Mouse (Mus musculus): ENCODE measurements at regions not wholly inside any gene's neighbourhood (a gene's known extent, or its start where the extent isn't known, plus 50 kb on each side); places are given as distances from the start of the nearest gene placed in this dataset.
"Not testable (repeated sequence)": the region's sequence is repeated elsewhere in the genome, so short reads cannot be mapped to it uniquely, and the experiment has no call there.

DNA sequence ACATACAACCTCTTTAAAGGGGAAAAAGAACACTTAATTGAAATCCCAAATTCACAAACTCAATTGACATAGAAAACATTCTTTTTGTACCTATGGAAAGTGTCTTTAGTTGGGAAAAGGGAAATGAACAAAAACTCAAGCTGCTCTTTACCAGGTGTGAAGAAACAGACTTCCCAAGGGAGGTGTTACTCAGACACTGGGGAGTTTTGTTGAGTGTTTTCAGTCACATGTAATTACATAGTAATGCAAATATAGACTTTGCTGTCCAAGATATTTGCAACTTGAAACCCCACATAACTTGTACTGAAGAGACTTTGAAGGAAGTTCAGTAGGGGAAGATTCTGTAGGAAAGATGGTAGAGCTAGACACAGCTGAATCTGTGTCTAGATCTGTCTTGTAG, 547.7 kb upstream of the Zfp960 start:
- DNase-seq (ENCODE audit: low spot score), result no peak

GRCm38 (mm10) chr17:16493951-16494350, 570.0 kb upstream of the Zfp960 start:
- DNase-seq (ENCODE audit: low spot score), result no peak

DNA sequence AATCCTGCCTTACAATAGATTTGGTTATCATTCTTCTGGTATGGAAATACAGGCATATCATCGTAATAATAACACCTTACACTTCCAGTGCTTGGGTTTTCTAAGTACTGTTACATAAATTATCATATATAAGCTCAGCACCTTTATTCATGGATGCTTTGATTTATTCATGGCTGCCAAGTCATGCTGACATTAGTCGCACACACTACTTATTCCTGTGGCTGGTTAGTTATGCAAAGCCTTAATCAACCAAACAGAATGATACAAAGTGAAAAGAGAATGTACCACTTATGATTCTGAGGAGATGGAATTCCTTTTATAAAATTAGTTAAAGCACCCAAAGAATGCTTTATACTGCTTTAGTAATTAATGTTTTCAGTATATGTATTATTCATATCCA, 570.4 kb upstream of the Zfp960 start:
- DNase-seq (ENCODE audit: low spot score), result no peak

DNA sequence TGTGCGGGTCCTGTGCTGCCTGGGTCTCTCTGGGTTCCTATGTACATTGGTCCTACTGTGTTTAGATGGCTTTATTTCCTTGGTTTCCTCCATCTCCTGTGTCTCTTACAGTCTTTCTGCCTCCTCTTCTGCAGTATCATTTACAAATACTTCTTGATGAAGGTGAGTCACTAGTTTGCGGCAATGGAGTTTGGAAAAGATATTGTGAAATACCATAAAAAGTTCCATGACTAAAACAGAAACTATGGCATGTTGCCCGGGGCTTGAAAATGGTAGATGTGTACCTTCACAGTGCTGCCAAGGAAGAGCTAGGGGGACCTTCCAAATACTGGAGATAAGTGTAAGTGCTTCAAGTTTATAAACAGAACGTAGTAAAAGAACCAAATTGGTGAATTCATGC, 571.4 kb upstream of the Zfp960 start:
- DNase-seq (ENCODE audit: low spot score), result peak; percentile 74

- peak; percentile 85 for DNase-seq (ENCODE audit: low spot score)
Measured at GRCm38 (mm10) chr17:16486355-16486754, 577.6 kb upstream of the Zfp960 start.

DNA sequence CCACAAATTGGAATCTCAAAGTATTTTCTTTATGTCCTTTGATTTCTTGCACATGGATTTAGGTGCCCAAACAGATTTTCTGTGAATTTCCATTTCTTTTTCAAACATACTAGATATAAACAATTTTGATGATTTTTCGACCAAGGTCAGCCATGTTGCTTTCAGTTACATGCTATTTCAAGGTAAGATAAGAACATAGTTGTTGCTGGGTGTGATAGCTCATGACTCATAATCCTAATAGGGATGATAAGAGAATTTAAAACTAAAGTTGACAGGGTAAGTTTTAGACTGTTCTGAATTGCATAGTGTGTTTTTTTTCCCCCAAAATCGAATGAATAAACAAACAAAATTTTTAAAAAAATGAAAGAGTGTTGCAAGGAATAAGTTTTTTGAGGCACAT, 579.9 kb upstream of the Zfp960 start:
- DNase-seq (ENCODE audit: low spot score), result no peak

DNA sequence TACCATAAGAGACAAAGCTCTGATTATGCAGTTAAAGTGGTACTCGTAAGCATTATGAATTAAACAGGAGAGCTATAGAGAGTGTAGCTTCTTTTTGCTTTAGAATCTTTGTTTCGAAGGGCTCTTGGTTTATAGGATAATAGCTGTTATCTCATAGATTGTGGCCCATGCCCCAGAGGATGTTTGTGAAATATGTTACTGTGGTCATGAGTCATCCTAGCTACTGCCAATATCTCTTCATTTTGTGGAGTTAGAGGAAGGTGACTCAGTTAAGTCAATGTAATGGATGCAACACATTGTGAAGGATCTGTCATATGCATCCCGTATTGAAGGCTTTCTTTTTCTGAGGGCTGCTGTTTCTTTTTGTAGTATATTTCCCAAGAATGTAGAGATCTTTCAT, 582.2 kb upstream of the Zfp960 start:
- peak; percentile 39 for DNase-seq (ENCODE audit: low spot score)

GRCm38 (mm10) chr17:16480579-16480978, 583.3 kb upstream of the Zfp960 start:
- no peak for DNase-seq (ENCODE audit: low spot score)

- DNase-seq (ENCODE audit: low spot score), result peak; percentile 41
Measured at GRCm38 (mm10) chr17:16461208-16461607, 602.7 kb upstream of the Zfp960 start.

DNA sequence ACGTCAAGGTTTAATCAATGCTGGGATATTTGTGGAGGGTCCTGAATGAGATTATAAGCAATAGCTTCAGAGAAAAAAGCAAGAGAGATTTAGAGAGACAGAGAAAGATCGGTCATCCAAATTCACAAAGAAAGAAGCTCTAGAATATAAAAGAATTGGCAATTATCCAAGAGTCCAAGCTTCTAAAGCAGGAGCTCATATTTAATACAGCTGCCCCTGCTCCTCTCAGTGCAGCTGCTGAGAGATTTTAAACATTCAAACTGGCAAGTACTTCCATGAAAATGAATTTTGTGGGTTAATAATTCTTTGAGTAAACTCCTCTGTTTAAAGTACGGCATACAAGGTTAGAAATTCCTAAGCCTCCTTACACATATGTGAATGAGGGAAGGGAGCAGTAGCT, 610.8 kb upstream of the Zfp960 start:
- no peak for DNase-seq (ENCODE audit: low spot score)

DNA sequence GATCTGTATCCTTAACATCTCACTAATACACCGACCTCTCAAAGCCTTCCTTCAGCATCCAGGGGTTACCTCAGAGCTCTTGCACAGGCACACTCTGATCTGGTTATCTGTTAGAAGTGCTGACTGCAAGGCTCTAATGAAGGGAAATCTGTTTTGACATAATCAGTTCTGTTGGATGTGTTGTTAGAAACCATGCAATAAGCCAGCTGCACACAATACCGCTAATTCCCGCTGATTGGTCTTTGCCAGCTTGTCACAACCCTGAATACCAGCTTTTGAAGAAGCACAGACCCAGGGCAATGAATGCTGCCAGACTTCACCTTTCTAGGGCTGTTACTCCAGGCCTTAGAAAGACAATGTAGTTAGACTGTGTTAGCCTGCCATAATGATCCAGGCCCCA, 613.7 kb upstream of the Rgmb start:
- no peak for DNase-seq (ENCODE audit: low spot score)

DNA sequence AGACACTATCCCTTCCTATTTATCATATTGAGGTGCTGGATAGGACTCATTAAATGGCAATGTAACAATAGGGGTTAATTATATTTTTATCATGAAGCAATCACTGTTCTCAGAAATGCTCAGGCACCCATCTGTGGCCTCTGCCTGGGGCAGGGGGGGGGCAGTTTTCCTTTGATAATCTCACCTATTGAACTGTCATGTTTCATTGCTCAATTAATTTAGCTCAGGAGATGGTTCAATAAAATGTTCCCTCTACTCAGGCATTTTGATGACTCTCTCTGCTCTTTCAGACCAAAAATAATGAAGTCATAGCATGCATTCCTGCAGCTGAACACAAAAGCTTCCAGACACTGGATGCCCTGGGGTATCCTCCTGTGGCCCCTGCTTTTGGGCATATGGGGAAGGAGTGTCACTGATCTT, 564.4 kb upstream of the Rgmb start:
- no peak for DNase-seq (ENCODE audit: low spot score)

GRCm38 (mm10) chr17:16374855-16375221, 544.0 kb upstream of the Rgmb start:
- not testable (repeated sequence) for DNase-seq (ENCODE audit: low spot score)

DNA sequence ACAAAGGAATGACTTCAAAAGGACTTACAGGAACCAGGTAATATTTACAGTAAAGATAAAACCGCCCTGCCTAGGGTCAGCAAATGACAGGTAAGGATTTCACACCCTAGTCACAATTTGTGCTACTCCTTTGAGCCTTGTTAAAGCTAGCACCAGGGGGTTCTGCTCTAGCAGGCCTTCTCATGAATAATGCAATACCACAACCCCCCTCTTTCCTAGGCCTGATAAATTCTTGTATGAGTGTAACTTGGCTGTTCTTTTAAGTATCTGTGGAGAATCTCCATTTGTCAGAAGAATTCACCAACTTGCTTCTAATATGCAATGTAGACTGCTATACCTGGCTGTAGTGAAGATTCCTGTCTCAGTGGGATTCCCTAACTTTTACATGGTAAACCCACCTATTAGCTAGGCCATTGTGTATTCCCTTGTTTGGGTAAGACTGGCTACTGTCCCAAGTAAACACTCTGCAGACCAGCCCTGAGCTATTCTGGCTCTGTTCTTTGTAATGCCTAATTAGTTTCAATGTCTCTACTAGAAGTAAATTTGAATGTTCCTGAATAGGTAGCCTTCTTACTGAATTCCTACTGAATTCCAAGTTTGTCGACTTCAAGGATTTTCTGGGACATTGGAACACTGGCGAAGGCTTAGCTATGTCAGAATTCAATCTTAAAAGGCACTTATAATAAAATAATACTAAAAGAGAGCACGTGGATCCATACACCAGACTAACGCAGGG, 543.4 kb upstream of the Rgmb start:
- DNase-seq (ENCODE audit: low spot score), result not testable (repeated sequence)

DNA sequence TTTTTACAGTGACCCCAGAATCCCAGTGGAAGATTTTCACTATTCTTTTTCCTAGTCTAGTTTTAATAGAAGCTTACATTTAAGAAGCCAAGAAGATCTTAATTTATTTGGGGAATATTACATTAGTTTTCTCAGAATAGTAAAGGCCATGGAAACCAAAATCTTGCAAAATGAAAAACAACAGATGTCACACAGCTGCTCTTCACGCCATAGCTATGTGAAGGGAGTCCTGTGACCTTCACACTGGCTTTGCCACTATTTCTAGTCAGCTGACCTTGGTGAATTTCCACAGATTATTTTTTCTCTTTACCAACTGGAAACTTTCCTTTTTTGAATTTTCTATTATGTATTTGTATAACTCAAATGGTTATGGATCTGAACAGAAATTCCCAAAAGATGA, 542.1 kb upstream of the Rgmb start:
- peak; percentile 7 for DNase-seq (ENCODE audit: low spot score)

GRCm38 (mm10) chr17:16344061-16344460, 513.2 kb upstream of the Rgmb start:
- DNase-seq (ENCODE audit: low spot score), result peak; percentile 69

DNA sequence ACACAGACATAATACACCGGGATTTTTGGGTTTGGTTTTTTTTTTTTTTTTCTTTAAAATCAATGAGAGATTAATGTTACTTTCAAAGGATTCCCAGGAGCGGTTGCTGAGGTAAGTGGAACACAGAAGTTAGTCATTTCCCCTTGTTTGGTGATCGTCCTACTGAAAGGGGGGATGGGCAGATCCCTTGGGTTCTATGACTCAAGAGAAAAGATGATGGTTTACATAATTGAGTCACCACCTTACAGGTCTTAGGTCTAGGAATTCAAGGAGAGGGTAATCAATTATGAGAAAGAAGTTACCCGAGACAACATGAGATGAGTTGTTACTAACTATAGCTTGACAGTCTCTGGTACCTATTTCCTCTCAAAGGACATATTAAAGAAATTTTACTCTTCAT, 511.9 kb upstream of the Rgmb start:
- no peak for DNase-seq (ENCODE audit: low spot score)

DNA sequence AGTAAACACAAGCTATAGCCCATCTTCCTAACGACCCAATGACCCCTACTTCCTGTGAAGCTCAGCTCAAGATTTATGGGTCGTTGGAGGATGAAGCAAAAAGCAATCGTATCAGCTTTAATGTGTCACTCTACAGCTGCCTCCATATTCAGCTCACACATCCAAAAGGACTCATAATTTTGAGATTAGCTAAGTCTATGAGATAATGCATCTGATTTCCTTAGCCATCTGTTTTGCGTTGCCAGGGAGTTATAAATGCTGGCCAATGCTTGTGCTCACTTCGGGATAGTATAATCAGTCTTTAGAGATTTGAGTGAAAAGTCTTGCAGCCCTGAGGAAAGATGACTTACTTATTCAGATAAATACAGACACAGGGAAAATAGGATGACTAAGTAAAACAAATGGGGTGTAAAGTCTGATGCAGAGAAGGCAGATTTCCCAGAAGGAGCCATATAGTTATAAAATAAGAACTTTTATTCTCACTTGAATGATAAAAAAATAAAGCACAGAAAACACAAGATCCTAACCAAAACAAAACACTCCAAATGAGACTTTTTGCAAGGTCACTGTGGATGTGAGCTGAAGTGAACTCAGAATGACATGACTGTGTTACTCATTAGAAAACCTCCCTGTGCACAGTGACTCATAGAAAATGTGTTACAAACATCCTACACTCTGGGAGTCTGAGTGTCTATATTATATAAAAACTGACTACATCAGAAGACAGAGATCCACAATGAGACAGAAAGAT, 509.1 kb upstream of the Rgmb start:
- DNase-seq (ENCODE audit: low spot score), result peak; percentile 13

GRCm38 (mm10) chr17:16311914-16312313, 481.1 kb upstream of the Rgmb start:
- no peak for DNase-seq (ENCODE audit: low spot score)

DNA sequence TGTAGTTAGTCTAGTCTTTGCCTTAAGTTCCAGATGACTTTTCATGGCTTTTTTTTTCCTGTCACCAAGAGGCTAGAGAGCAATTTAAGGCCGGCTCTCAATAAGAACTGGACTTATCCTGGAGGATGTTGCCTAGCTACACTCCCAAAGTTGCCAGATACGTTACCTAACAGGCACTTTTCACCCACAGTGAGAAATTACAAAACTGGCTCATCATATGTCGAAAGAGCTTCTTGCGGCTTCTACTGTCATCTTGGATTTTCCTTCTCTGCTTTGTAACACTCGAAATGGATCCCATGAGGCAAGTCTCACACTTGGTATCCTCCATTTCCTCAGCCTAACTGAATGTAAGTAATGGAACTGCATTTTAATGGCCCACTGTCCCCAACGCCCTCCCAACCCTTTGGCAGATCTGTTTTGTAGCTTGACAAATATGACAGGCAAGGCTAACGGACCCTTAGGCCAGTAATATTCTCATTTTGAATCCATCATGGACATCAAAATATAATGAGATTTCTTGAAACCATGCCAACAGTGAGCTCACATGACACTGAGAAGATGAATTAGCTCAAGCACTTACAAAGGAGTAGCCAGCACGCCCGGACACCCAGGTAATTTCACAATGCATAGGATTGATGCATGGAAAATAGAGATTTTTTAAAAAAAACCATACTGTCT, 480.5 kb upstream of the Rgmb start:
- DNase-seq (ENCODE audit: low spot score), result peak; percentile 45

- DNase-seq (ENCODE audit: low spot score), result no peak
Measured at GRCm38 (mm10) chr17:16301776-16302175, 470.9 kb upstream of the Rgmb start.

DNA sequence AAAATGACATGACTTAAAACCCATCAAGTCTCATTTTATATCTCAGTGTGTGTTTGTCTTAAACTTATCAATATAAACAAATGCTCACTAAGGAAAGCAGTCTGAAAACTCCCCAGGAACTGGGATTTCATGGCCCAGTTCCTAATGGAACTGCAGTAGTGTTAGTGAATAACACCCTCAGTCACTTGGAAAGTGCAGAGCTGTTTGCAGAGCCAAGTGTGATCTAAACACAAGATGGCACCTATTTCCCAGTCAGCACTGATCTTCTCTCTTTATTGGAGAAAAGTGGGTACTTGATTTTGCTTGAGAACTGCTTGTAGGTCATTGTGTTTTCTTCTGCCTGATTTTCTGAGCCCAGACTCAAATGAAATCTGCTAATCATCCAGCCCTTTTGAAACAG, 467.7 kb upstream of the Rgmb start:
- peak; percentile 7 for DNase-seq (ENCODE audit: low spot score)

All from adipocyte (in vitro differentiated cells).